Mouse (Mus musculus) left cerebral cortex, adult 2 months (tissue): ENCODE measurements around the gene Olfr97. TPM values are rescaled to one million over a fixed set of nuclear protein-coding genes. Genes with fewer than 3 reads are reported as not detected.
"Not testable (repeated sequence)": the region's sequence is repeated elsewhere in the genome, so short reads cannot be mapped to it uniquely, and the experiment has no call there.

Experiments used
- DNase-seq, 2 experiments: peaks; one replicate each; pipeline ENCODE4 v3.0.0; 2021 to 2022; ENCODE audit warnings: low spot score in 2 of 2, mixed read lengths in 1 of 2; ENCODE audit errors: extremely low spot score in 1 of 2
- H3K27ac ChIP-seq: fragments of 200-600 bp; 2 replicates; pipeline ENCODE4 v1.8.1; 2022
- H3K4me3 ChIP-seq: fragments of 200-600 bp; 2 replicates; pipeline ENCODE4 v1.8.1; 2022
- CTCF ChIP-seq: fragments of 200-600 bp; IDR thresholded peaks from 2 replicates; pipeline ENCODE4 v1.8.1; 2022; ENCODE audit warnings: antibody characterized with exemption, mild to moderate bottlenecking, moderate library complexity
- intact Hi-C: fragments of 180-260 bp; cut with DNase I; formaldehyde crosslinking; loops from one replicate; pipeline ENCODE4 v1.15.1; 2025
- long read RNA-seq, 2 experiments: library from polyadenylated mRNA; stranded (forward); transcript quantifications; one replicate each; pipeline ENCODE4 v2.0.0; 2021; ENCODE audit warnings: borderline mapping rate in 2 of 2
- total RNA-seq, 2 experiments: library from RNA; stranded (reverse); gene quantifications; 2 replicates each; pipeline ENCODE4 v1.2.3; 2021

The Olfr97 gene
- not detected for total RNA-seq
- long read RNA-seq, experiment 1, result 0 reads
- long read RNA-seq, experiment 2, result 0 reads

DNA sequence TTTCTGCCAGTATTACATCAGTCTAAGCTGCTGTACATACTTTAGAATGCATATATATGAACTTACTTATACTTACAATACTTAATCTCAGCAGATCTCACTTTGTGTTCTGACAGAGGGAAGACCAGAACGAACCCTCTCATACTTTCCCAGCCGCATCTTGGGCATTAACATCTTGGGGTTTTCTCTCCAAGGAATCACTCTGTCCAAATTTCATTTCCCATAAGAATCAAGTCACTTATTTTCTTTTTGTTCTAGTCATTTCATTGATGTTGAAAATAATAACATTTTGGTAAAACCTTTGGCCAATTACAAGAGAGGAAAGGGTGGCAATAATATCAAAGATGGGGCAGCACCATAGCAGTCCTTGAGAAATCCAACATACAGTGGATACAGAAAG lies at the start of gene Olfr97:
TSS of gene Olfr97 (minus strand) at position 101 of the 400 bp plus-strand sequence.
- intact Hi-C loops, H3K27ac ChIP-seq, DNase-seq, H3K4me3 ChIP-seq: not testable (repeated sequence)

GRCm38 (mm10) chr17:37283360-37283759 lies 46.2 kb upstream of the Olfr97 start, which contains the start of gene Olfr99:
Gene Olfr99 (minus strand): TSS chr17:37283460.
- H3K4me3 ChIP-seq, result no peak within 1 kb of the TSS
- intact Hi-C loops, result no loop called here
- no peak for DNase-seq
- H3K27ac ChIP-seq, result no peak within 1 kb of the TSS
- no peak for TF ChIP-seq CTCF

- intact Hi-C loops, result no loop called here
- TF ChIP-seq CTCF, result no peak
- DNase-seq, result no peak
- Histone ChIP-seq H3K4me3 (no peak overlapping the region), H3K27ac (no peak overlapping the region)
Measured at GRCm38 (mm10) chr17:37280331-37280730, 43.2 kb upstream of the Olfr97 start.

GRCm38 (mm10) chr17:37276573-37276972 lies 39.4 kb upstream of the Olfr97 start:
- no peak for DNase-seq
- Histone ChIP-seq H3K27ac (no peak overlapping the region), H3K4me3 (no peak overlapping the region)
- TF ChIP-seq CTCF, result no peak
- intact Hi-C loops, result no loop called here

DNA sequence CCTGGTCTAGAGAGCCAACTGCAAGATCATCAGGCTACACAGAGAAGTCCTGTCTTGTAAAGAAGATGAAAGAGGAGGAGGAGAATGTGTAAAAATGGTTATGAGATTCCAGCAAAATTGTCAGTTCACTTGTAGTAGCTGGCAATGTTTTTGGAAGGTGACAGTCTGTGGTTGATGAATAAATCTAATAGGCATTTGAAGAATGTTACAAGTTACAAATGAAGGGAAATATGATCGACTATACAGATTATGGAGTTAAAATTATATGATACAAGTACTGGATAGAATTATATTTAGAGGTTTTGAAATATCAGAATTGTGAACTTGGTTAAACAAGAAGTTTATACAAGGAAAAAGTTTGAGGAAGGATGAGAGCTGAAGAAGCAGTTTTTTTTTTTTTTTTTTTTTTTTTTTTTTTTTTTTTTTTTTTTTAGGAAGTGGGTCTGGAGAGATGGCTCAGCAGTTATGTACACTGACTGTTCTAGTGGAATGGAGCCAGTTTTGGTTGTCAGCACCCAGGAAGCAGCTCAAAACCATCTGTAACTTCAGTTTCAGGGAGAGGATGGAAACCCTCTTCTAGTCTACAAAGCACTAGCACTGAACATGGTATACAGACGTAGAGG lies 38.6 kb upstream of the Olfr97 start:
- no peak for TF ChIP-seq CTCF
- intact Hi-C loops, result no loop called here
- no peak for DNase-seq
- no peak overlapping the region for H3K4me3 ChIP-seq
- no peak overlapping the region for H3K27ac ChIP-seq

- Histone ChIP-seq H3K27ac (peak overlapping the region; percentile 10; the same call in 1 of the 2 replicates), H3K4me3 (peak overlapping the region; percentile 73)
- intact Hi-C loops, result no loop called here
- peak in 1 of 2 experiments; percentile 12 for DNase-seq
- no peak for TF ChIP-seq CTCF
Measured at GRCm38 (mm10) chr17:37270702-37271092, 33.6 kb upstream of the Olfr97 start.

- TF ChIP-seq CTCF, result no peak
- Histone ChIP-seq H3K4me3 (peak within 1 kb of the TSS; percentile 73), H3K27ac (peak within 1 kb of the TSS; percentile 10; the same call in 1 of the 2 replicates)
- DNase-seq, result peak; percentile 88 to 91
- intact Hi-C loops, result no loop called here
Measured at GRCm38 (mm10) chr17:37270058-37270701, 33.0 kb upstream of the Olfr97 start, which contains the start of gene H2-M3. Gene H2-M3 (plus strand): TSS chr17:37270220.

GRCm38 (mm10) chr17:37263626-37264025 lies 26.5 kb upstream of the Olfr97 start, which contains the start of gene Olfr98:
Gene Olfr98 (minus strand): TSS chr17:37263749.
- H3K27ac ChIP-seq, result no peak within 1 kb of the TSS
- no peak within 1 kb of the TSS for H3K4me3 ChIP-seq
- intact Hi-C loops, result no loop called here
- no peak for DNase-seq
- TF ChIP-seq CTCF, result no peak

DNA sequence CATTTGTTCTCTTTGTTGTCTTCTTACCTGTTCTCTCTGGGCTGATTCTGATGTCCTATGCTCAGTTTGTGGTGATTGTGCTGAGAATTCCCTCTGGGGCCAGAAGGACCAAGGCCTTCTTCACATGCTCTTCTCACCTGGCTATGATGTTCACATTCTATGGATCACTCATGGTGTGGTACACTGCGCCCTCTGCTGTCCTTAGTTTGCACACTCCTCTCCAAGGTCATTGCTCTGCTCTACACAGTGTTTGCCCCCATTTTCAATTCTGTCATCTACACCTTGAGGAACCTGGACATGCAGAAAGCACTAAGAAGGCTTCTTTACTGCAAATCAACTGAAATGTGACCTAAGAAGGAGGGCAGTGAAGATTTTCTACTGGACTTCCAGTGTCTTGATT lies 13.4 kb upstream of the Olfr97 start:
- H3K4me3 ChIP-seq, result no peak overlapping the region
- no peak overlapping the region for H3K27ac ChIP-seq
- intact Hi-C loops, result no loop called here
- DNase-seq, result no peak
- peak; percentile 48 for TF ChIP-seq CTCF

GRCm38 (mm10) chr17:37249460-37249859 lies 12.3 kb upstream of the Olfr97 start:
- intact Hi-C loops, result no loop called here
- no peak for TF ChIP-seq CTCF
- Histone ChIP-seq H3K27ac (no peak overlapping the region), H3K4me3 (no peak overlapping the region)
- DNase-seq, result no peak

- DNase-seq, result peak; percentile 16 to 21
- H3K4me3 ChIP-seq, result no peak overlapping the region
- TF ChIP-seq CTCF, result no peak; the same call in 1 of the 2 replicates
Measured at GRCm38 (mm10) chr17:37246715-37247114, 9.6 kb upstream of the Olfr97 start.

GRCm38 (mm10) chr17:37242198-37242597 lies 5.1 kb upstream of the Olfr97 start:
- no peak for DNase-seq
- intact Hi-C loops, result no loop called here
- TF ChIP-seq CTCF, result no peak
- Histone ChIP-seq H3K4me3 (no peak overlapping the region), H3K27ac (no peak overlapping the region)

More at GRCm38 (mm10) chr17:37246715-37247114, 9.6 kb upstream of the Olfr97 start:
- intact Hi-C loops, result no loop called here
- H3K27ac ChIP-seq, result no peak overlapping the region
